Mouse (Mus musculus): ENCODE measurements around the gene Kdm6b. TPM values are rescaled to one million over a fixed set of nuclear protein-coding genes. Genes with fewer than 3 reads are reported as not detected.

Kdm6b gene
- polyA plus RNA-seq, 1 experiment from 2014 or later: 24.3 TPM

GRCm38 (mm10) chr11:69410045-69410309 is 3.5 kb downstream of the Kdm6b start:
- Histone ChIP-seq H3K27me3 (replicated peaks) (no peaks in the 10 kb centered on the region), H3K4me2 (replicated peaks) (peak overlapping the region; percentile 92), H3K9me3 (no peaks in the 10 kb centered on the region), H3K36me3 (peaks cover 28% of the 10 kb centered on the region), H3K27ac (peak overlapping the region; percentile 99), H3K4me3 (replicated peaks) (peak overlapping the region; percentile 74), H3K4me1 (replicated peaks) (peaks cover 50% of the 10 kb centered on the region), H3K9ac (peak overlapping the region; percentile 82)
- ATAC-seq: no peak
- under 1% methylated on average over 18 of the region's 18 CpGs for WGBS

GRCm38 (mm10) chr11:69409378-69410044 is 4.0 kb downstream of the Kdm6b start:
- Histone ChIP-seq H3K4me1 (replicated peaks) (peaks cover 46% of the 10 kb centered on the region), H3K36me3 (peaks cover 32% of the 10 kb centered on the region), H3K27me3 (replicated peaks) (no peaks in the 10 kb centered on the region), H3K9ac (peak overlapping the region; percentile 82), H3K9me3 (no peaks in the 10 kb centered on the region), H3K27ac (peak overlapping the region; percentile 99), H3K4me2 (replicated peaks) (peak overlapping the region; percentile 92), H3K4me3 (replicated peaks) (peak overlapping the region; percentile 74)
- ATAC-seq: peak; percentile 70
- WGBS: 1% methylated on average over 44 of the region's 46 CpGs

GRCm38 (mm10) chr11:69408541-69409377 is 4.7 kb downstream of the Kdm6b start:
- Histone ChIP-seq H3K4me2 (replicated peaks) (peak overlapping the region; percentile 92), H3K27me3 (replicated peaks) (no peaks in the 10 kb centered on the region), H3K36me3 (peaks cover 39% of the 10 kb centered on the region), H3K4me3 (replicated peaks) (peak overlapping the region; percentile 74), H3K27ac (peak overlapping the region; percentile 99), H3K9ac (peak overlapping the region; percentile 82), H3K9me3 (no peaks in the 10 kb centered on the region), H3K4me1 (replicated peaks) (peaks cover 38% of the 10 kb centered on the region)
- under 1% methylated on average over 33 of the region's 33 CpGs for WGBS
- peak; percentile 67 for ATAC-seq

- Histone ChIP-seq H3K4me2 (replicated peaks) (peak overlapping the region; percentile 92), H3K27ac (no peak overlapping the region), H3K4me1 (replicated peaks) (peaks cover 27% of the 10 kb centered on the region), H3K27me3 (replicated peaks) (no peaks in the 10 kb centered on the region), H3K36me3 (peaks cover 43% of the 10 kb centered on the region), H3K4me3 (replicated peaks) (peak overlapping the region; percentile 74; the same call in 1 of the 2 replicates), H3K9me3 (no peaks in the 10 kb centered on the region), H3K9ac (peak overlapping the region; percentile 82; the same call in 1 of the 2 replicates)
- 83% methylated on average over 4 of the region's 4 CpGs for WGBS
- no peak for ATAC-seq
Observed at GRCm38 (mm10) chr11:69407724-69408004, 5.8 kb downstream of the Kdm6b start.

GRCm38 (mm10) chr11:69406867-69407723 is 6.4 kb downstream of the Kdm6b start:
- no peak overlapping the region for H3K27ac ChIP-seq
- no peaks in the 10 kb centered on the region for H3K9me3 ChIP-seq
- H3K9ac ChIP-seq: no peak overlapping the region
- H3K4me2 ChIP-seq (replicated peaks): peak overlapping the region; percentile 92; the same call in 1 of the 2 replicates
- no peak overlapping the region for H3K4me3 ChIP-seq (replicated peaks)
- peaks cover 22% of the 10 kb centered on the region for H3K4me1 ChIP-seq (replicated peaks)
- no peak for ATAC-seq
- peaks cover 46% of the 10 kb centered on the region for H3K36me3 ChIP-seq
- 88% methylated on average over 16 of the region's 16 CpGs for WGBS
- no peaks in the 10 kb centered on the region for H3K27me3 ChIP-seq (replicated peaks)

GRCm38 (mm10) chr11:69406282-69406681 is 7.2 kb downstream of the Kdm6b start:
- ATAC-seq: no peak
- Histone ChIP-seq H3K9ac (no peak overlapping the region), H3K27me3 (replicated peaks) (no peaks in the 10 kb centered on the region), H3K9me3 (no peaks in the 10 kb centered on the region), H3K4me2 (replicated peaks) (no peak overlapping the region), H3K4me3 (replicated peaks) (no peak overlapping the region), H3K27ac (no peak overlapping the region), H3K36me3 (peaks cover 54% of the 10 kb centered on the region), H3K4me1 (replicated peaks) (peaks cover 17% of the 10 kb centered on the region)
- WGBS: 85% methylated on average over 19 of the region's 19 CpGs

GRCm38 (mm10) chr11:69405397-69406200 is 7.9 kb downstream of the Kdm6b start:
- H3K36me3 ChIP-seq: peaks cover 58% of the 10 kb centered on the region
- H3K4me2 ChIP-seq (replicated peaks): no peak overlapping the region
- peaks cover 21% of the 10 kb centered on the region for H3K4me1 ChIP-seq (replicated peaks)

GRCm38 (mm10) chr11:69404595-69405396 is 8.7 kb downstream of the Kdm6b start:
- H3K4me2 ChIP-seq (replicated peaks): no peak overlapping the region
- H3K27me3 ChIP-seq (replicated peaks): no peaks in the 10 kb centered on the region
- no peaks in the 10 kb centered on the region for H3K9me3 ChIP-seq
- H3K36me3 ChIP-seq: peaks cover 66% of the 10 kb centered on the region
- peaks cover 29% of the 10 kb centered on the region for H3K4me1 ChIP-seq (replicated peaks)
- WGBS: 91% methylated on average over 23 of the region's 24 CpGs
- H3K27ac ChIP-seq: no peak overlapping the region
- H3K4me3 ChIP-seq (replicated peaks): no peak overlapping the region
- ATAC-seq: no peak
- no peak overlapping the region for H3K9ac ChIP-seq

More at GRCm38 (mm10) chr11:69405397-69406200, 7.9 kb downstream of the Kdm6b start:
- Histone ChIP-seq H3K27ac (no peak overlapping the region), H3K9ac (no peak overlapping the region), H3K9me3 (no peaks in the 10 kb centered on the region), H3K27me3 (replicated peaks) (no peaks in the 10 kb centered on the region), H3K4me3 (replicated peaks) (no peak overlapping the region)
- no peak for ATAC-seq
- WGBS: 89% methylated on average over 24 of the region's 24 CpGs

GRCm38 (mm10) chr11:69403691-69404594 is 9.5 kb downstream of the Kdm6b start:
- H3K4me1 ChIP-seq (replicated peaks): peaks cover 35% of the 10 kb centered on the region
- H3K9ac ChIP-seq: no peak overlapping the region
- no peak overlapping the region for H3K4me3 ChIP-seq (replicated peaks)
- 92% methylated on average over 38 of the region's 38 CpGs for WGBS
- H3K27ac ChIP-seq: no peak overlapping the region
- H3K36me3 ChIP-seq: peaks cover 71% of the 10 kb centered on the region
- H3K4me2 ChIP-seq (replicated peaks): no peak overlapping the region
- ATAC-seq: no peak
- H3K27me3 ChIP-seq (replicated peaks): no peaks in the 10 kb centered on the region
- H3K9me3 ChIP-seq: no peaks in the 10 kb centered on the region

GRCm38 (mm10) chr11:69401987-69402386 is 11.5 kb downstream of the Kdm6b start:
- H3K36me3 ChIP-seq: peaks cover 60% of the 10 kb centered on the region
- 84% methylated on average over 12 of the region's 12 CpGs for WGBS
- H3K9ac ChIP-seq: no peak overlapping the region

More at GRCm38 (mm10) chr11:69401987-69402386, 11.5 kb downstream of the Kdm6b start:
- H3K9me3 ChIP-seq: no peaks in the 10 kb centered on the region
- no peak overlapping the region for H3K4me3 ChIP-seq (replicated peaks)
- H3K27me3 ChIP-seq (replicated peaks): no peaks in the 10 kb centered on the region
- H3K27ac ChIP-seq: no peak overlapping the region
- no peak for ATAC-seq
- peaks cover 34% of the 10 kb centered on the region for H3K4me1 ChIP-seq (replicated peaks)
- H3K4me2 ChIP-seq (replicated peaks): no peak overlapping the region

Data from intestine, embryonic 15.5 days (tissue).